Mouse (Mus musculus) midbrain, embryonic 13.5 days (tissue): ENCODE data around the gene Gabrr1. TPM values are rescaled to one million over a fixed set of nuclear protein-coding genes. Genes with fewer than 3 reads are reported as not detected.

Experiments used
- polyA plus RNA-seq: library from polyadenylated mRNA; unstranded; fragments of >200 nt; fragmentation: Nextera tagmentation; extraction: Ambion mirVana; gene quantifications from 2 replicates; pipeline ENCODE4 v1.2.1, GENCODE M21; 2015

Gabrr1 gene
- polyA plus RNA-seq, 1 experiment from 2014 or later, result 0.63 TPM

Other genes with a start within 250 kb of the Gabrr1 start
- gene Ankrd6, start 181.7 kb upstream of the Gabrr1 start, polyA plus RNA-seq, result 30.4 and 32.2 TPM in 2 replicates
- gene Rragd, start 149.5 kb upstream of the Gabrr1 start, polyA plus RNA-seq, result 32.2 and 32.3 TPM in 2 replicates
- gene Ube2j1, start 101.1 kb upstream of the Gabrr1 start, polyA plus RNA-seq, result 49.0 and 51.1 TPM in 2 replicates
- 0.44 and 0.54 TPM in 2 replicates for gene Gabrr2, start 69.5 kb upstream of the Gabrr1 start, polyA plus RNA-seq
- 1.2 and 1.7 TPM in 2 replicates for gene Pm20d2, start 57.2 kb downstream of the Gabrr1 start, polyA plus RNA-seq
- gene Srsf12, start 76.5 kb downstream of the Gabrr1 start, polyA plus RNA-seq, result 32.5 and 33.9 TPM in 2 replicates
- gene Pnrc1, start 157.6 kb downstream of the Gabrr1 start, polyA plus RNA-seq, result 71.0 and 83.2 TPM in 2 replicates
- gene Rngtt, start 177.8 kb downstream of the Gabrr1 start, polyA plus RNA-seq, result 30.7 and 32.5 TPM in 2 replicates